Mouse (Mus musculus) erythroblast, embryonic 14.5 days (primary cell): ENCODE results near the gene Mks1.

Experiments
- GATA1 ChIP-seq: IDR thresholded peaks from 2 replicates; pipeline ENCODE4 v1.6.1; 2012; ENCODE audit warnings: low read length, inconsistent platforms, mixed read lengths
- TAL1 ChIP-seq: IDR thresholded peaks from 3 replicates; pipeline ENCODE4 v1.6.1; 2012; ENCODE audit warnings: low read length, inconsistent platforms, mixed read lengths

DNA sequence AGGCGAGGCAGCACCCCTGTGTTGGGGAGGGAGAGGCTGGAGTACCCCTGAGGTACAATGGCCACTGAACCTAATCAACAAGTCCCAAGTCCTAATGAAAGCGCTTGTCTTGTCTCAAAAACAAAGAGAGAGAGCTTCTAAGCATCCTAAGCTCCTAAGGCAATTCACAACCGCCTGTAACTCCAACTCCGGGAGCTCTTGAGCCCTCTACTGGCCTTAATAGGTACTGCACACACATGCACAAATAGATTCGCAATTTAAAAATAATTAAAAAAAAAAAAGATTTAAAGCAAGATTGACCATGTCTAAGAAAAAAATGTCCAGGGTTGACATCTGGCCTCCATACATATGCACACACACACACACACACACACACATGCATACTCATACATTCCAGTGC is 30.5 kb downstream of the Mks1 start:
- TF ChIP-seq GATA1, result no peak
- no peak for TF ChIP-seq TAL1
